28 mouse cellular contexts compared by ENCODE assay signal in genomic region chr19:6846050-6846449, GRCm38 (mm10).
"Had no signal": no experiment of that assay in that cellular context is flagged by ENCODE, and none has a peak within 500 bp of the region (broad histone marks: within the 10 kb centered on the region; RNA-seq: fewer than 3 reads in every experiment).

No protein-coding gene starts in this region.

- H3K4me2 ChIP-seq: heart, embryonic 12.5 days; hindbrain, embryonic 12.5 days; hindbrain, embryonic 14.5 days; intestine, embryonic 15.5 days; limb, embryonic 12.5 days; liver, embryonic 11.5 days; liver, embryonic 13.5 days; liver, embryonic 15.5 days had no signal

- DNase-seq: gastrocnemius, adult 2 months; gastrocnemius, postnatal 10 days; gastrocnemius, postnatal 25 days; heart, adult 18-20 months; heart, postnatal 10 days; heart, postnatal 4 days; kidney, adult 18-20 months; kidney, adult 8-10 months; kidney, postnatal 10 days; kidney, postnatal 25 days; kidney, postnatal 4 days; layer of hippocampus, adult 9-11 months; liver; liver, embryonic 13.5 days had no signal

- H3K36me3 ChIP-seq: heart, embryonic 10.5 days; heart, embryonic 12.5 days; hindbrain, embryonic 10.5 days; hindbrain, embryonic 12.5 days; intestine, embryonic 15.5 days; limb, embryonic 10.5 days; limb, embryonic 12.5 days; liver, embryonic 13.5 days; liver, embryonic 15.5 days had no signal

- ATAC-seq: hindbrain, embryonic 16.5 days; inflammation-experienced regulatory T-cells, adult 6 months; intestine, embryonic 15.5 days; intestine, postnatal 0 days had no signal

- H3K27ac ChIP-seq: gastrocnemius, adult 2 months; heart, embryonic 10.5 days; hindbrain, embryonic 10.5 days; hindbrain, embryonic 12.5 days; hindbrain, embryonic 14.5 days; intestine, embryonic 15.5 days; left cerebral cortex, adult 2 months; limb, embryonic 10.5 days; limb, embryonic 12.5 days; liver, embryonic 13.5 days; liver, embryonic 15.5 days had no signal

- H3K4me3 ChIP-seq: gastrocnemius, adult 2 months; heart, embryonic 10.5 days; heart, embryonic 12.5 days; hindbrain, embryonic 10.5 days; hindbrain, embryonic 12.5 days; intestine, embryonic 15.5 days; left cerebral cortex, adult 2 months; limb, embryonic 10.5 days; limb, embryonic 12.5 days; liver, embryonic 13.5 days; liver, embryonic 15.5 days had no signal

- H3K9me3 ChIP-seq: heart, embryonic 10.5 days; heart, embryonic 12.5 days; hindbrain, embryonic 10.5 days; hindbrain, embryonic 12.5 days; intestine, embryonic 15.5 days; limb, embryonic 10.5 days; limb, embryonic 12.5 days; liver, embryonic 13.5 days; liver, embryonic 15.5 days had no signal

- H3K9ac ChIP-seq: heart, embryonic 12.5 days; hindbrain, embryonic 12.5 days; hindbrain, embryonic 14.5 days; intestine, embryonic 15.5 days; limb, embryonic 12.5 days; liver, embryonic 13.5 days; liver, embryonic 15.5 days had no signal
